Mouse (Mus musculus): ENCODE results near the gene Olfr1440. TPM values are rescaled to one million over a fixed set of nuclear protein-coding genes. Genes with fewer than 3 reads are reported as not detected.

Olfr1440 gene
- not detected for polyA plus RNA-seq (2021)

GRCm38 (mm10) chr19:12386979-12387378 lies at the start of gene Olfr1440:
Gene Olfr1440, plus strand, starts transcription at chr19:12387279.
- ATAC-seq (no peak), DNase-seq (ENCODE audit: low read depth, low spot score) (no peak)
- TF ChIP-seq CTCF (IDR thresholded peaks at IDR 0.05), result no peak
- no peaks in the 10 kb centered on the region for H3K27me3 ChIP-seq
- ChIA-PET POLR2A (no interaction called here), CTCF (interaction anchor here (1.1 kb wide), 1 partner anchor 281 kb away, joined by 3 read pairs; no protein-coding TSS in a partner anchor)
- in situ Hi-C loops (cut with MboI; ENCODE audit: low pct_unique_long_range_greater_than_20kb), result no loop called here

GRCm38 (mm10) chr19:12373004-12373403 lies 14.1 kb upstream of the Olfr1440 start:
- DNase-seq (ENCODE audit: low read depth, low spot score) (no peak), ATAC-seq (no peak)
- in situ Hi-C loops (cut with MboI; ENCODE audit: low pct_unique_long_range_greater_than_20kb), result no loop called here
- H3K27me3 ChIP-seq, result peaks cover 4% of the 10 kb centered on the region
- ChIA-PET CTCF (interaction anchor here (1.6 kb wide), 1 partner anchor 14 kb away, joined by 3 read pairs; no protein-coding TSS in a partner anchor), POLR2A (no interaction called here)
- no peak for TF ChIP-seq CTCF (IDR thresholded peaks at IDR 0.05)

- no peak for TF ChIP-seq CTCF (IDR thresholded peaks at IDR 0.05)
- POLR2A ChIA-PET, result no interaction called here
- in situ Hi-C loops (cut with MboI; ENCODE audit: low pct_unique_long_range_greater_than_20kb), result no loop called here
- H3K27me3 ChIP-seq, result peaks cover 4% of the 10 kb centered on the region
- DNase-seq (ENCODE audit: low read depth, low spot score), result no peak
- CTCF ChIA-PET, result no interaction called here
- no peak for ATAC-seq
Measured at GRCm38 (mm10) chr19:12374465-12375025, 12.5 kb upstream of the Olfr1440 start.

- ATAC-seq, result no peak
- CTCF ChIA-PET, result no interaction called here
- in situ Hi-C loops (cut with MboI; ENCODE audit: low pct_unique_long_range_greater_than_20kb), result no loop called here
Measured at GRCm38 (mm10) chr19:12413737-12414136, 26.7 kb downstream of the Olfr1440 start.

GRCm38 (mm10) chr19:12417361-12417760 lies 30.3 kb downstream of the Olfr1440 start, which contains the start of gene Olfr1441:
Gene Olfr1441, plus strand, starts transcription at chr19:12417433.
- no peak for TF ChIP-seq CTCF (IDR thresholded peaks at IDR 0.05)
- H3K27me3 ChIP-seq, result peaks cover 27% of the 10 kb centered on the region
- ATAC-seq, result no peak
- in situ Hi-C loops (cut with MboI; ENCODE audit: low pct_unique_long_range_greater_than_20kb), result no loop called here
- ChIA-PET POLR2A (no interaction called here), CTCF (interaction anchor here (1.2 kb wide), 1 partner anchor 12 kb away, joined by 4 read pairs; no protein-coding TSS in a partner anchor)
- no peak for DNase-seq (ENCODE audit: low read depth, low spot score)

More at GRCm38 (mm10) chr19:12413737-12414136, 26.7 kb downstream of the Olfr1440 start:
- no peak for TF ChIP-seq CTCF (IDR thresholded peaks at IDR 0.05)
- POLR2A ChIA-PET, result no interaction called here
- no peak for DNase-seq (ENCODE audit: low read depth, low spot score)
- H3K27me3 ChIP-seq, result peaks cover 28% of the 10 kb centered on the region

- TF ChIP-seq CTCF (IDR thresholded peaks at IDR 0.05), result no peak
- in situ Hi-C loops (cut with MboI; ENCODE audit: low pct_unique_long_range_greater_than_20kb), result no loop called here
- peaks cover 32% of the 10 kb centered on the region for H3K27me3 ChIP-seq
- ChIA-PET POLR2A (interaction anchor here (2.0 kb wide), 1 partner anchor 11 kb away, joined by 4 read pairs; no protein-coding TSS in a partner anchor), CTCF (interaction anchor here (1.5 kb wide), 1 partner anchor 100 kb away, joined by 3 read pairs; no protein-coding TSS in a partner anchor)
- no peak for ATAC-seq
- no peak for DNase-seq (ENCODE audit: low read depth, low spot score)
Measured at GRCm38 (mm10) chr19:12418312-12418711, 31.2 kb downstream of the Olfr1440 start.

GRCm38 (mm10) chr19:12420555-12420954 lies 33.5 kb downstream of the Olfr1440 start:
- ChIA-PET CTCF (interaction anchor here (1.1 to 1.6 kb wide), 2 partner anchors 10 to 81 kb away, joined by 3 to 5 read pairs; no protein-coding TSS in a partner anchor), POLR2A (no interaction called here)
- DNase-seq (ENCODE audit: low read depth, low spot score), result no peak
- ATAC-seq, result no peak
- no peak for TF ChIP-seq CTCF (IDR thresholded peaks at IDR 0.05)
- in situ Hi-C loops (cut with MboI; ENCODE audit: low pct_unique_long_range_greater_than_20kb), result loop anchor here (10.0 kb wide), 1 partner anchor 286 kb away; no protein-coding TSS in a partner anchor
- peaks cover 41% of the 10 kb centered on the region for H3K27me3 ChIP-seq

GRCm38 (mm10) chr19:12421680-12422079 lies 34.6 kb downstream of the Olfr1440 start:
- ATAC-seq (no peak), DNase-seq (ENCODE audit: low read depth, low spot score) (no peak)
- H3K27me3 ChIP-seq, result peaks cover 41% of the 10 kb centered on the region
- ChIA-PET CTCF (interaction anchor here (1.1 kb wide), 1 partner anchor 80 kb away, joined by 3 read pairs; no protein-coding TSS in a partner anchor), POLR2A (no interaction called here)
- in situ Hi-C loops (cut with MboI; ENCODE audit: low pct_unique_long_range_greater_than_20kb), result loop anchor here (10.0 kb wide), 1 partner anchor 287 kb away; no protein-coding TSS in a partner anchor
- peak; percentile 42 for TF ChIP-seq CTCF (IDR thresholded peaks at IDR 0.05)

GRCm38 (mm10) chr19:12427101-12427500 lies 40.0 kb downstream of the Olfr1440 start:
- in situ Hi-C loops (cut with MboI; ENCODE audit: low pct_unique_long_range_greater_than_20kb), result loop anchor here (10.0 to 25.0 kb wide), 2 partner anchors 292 to 1385 kb away; partner anchors contain the start of gene Olfr1499
- H3K27me3 ChIP-seq, result peaks cover 47% of the 10 kb centered on the region
- CTCF ChIA-PET, result interaction anchor here (1.1 kb wide), 1 partner anchor 11 kb away, joined by 3 read pairs; no protein-coding TSS in a partner anchor
- ATAC-seq, result no peak
- no peak for TF ChIP-seq CTCF (IDR thresholded peaks at IDR 0.05)
- DNase-seq (ENCODE audit: low read depth, low spot score), result no peak
- POLR2A ChIA-PET, result no interaction called here

- ATAC-seq, result no peak
- DNase-seq (ENCODE audit: low read depth, low spot score), result no peak
- no peak for TF ChIP-seq CTCF (IDR thresholded peaks at IDR 0.05)
- H3K27me3 ChIP-seq, result peaks cover 47% of the 10 kb centered on the region
- ChIA-PET POLR2A (no interaction called here), CTCF (no interaction called here)
- in situ Hi-C loops (cut with MboI; ENCODE audit: low pct_unique_long_range_greater_than_20kb), result loop anchor here (10.0 to 25.0 kb wide), 2 partner anchors 293 to 1385 kb away; partner anchors contain the start of gene Olfr1499
Measured at GRCm38 (mm10) chr19:12427605-12428004, 40.5 kb downstream of the Olfr1440 start, which contains the start of gene Pfpl. Gene Pfpl, plus strand, starts transcription at chr19:12427905.

GRCm38 (mm10) chr19:12433033-12433432 lies 46.0 kb downstream of the Olfr1440 start:
- ChIA-PET CTCF (interaction anchor here (0.8 to 5.9 kb wide), 9 partner anchors 11 to 160 kb away, joined by 3 to 44 read pairs (median 4); partner anchors contain the start of gene Dtx4), POLR2A (no interaction called here)
- TF ChIP-seq CTCF (IDR thresholded peaks at IDR 0.05), result peak; percentile 86
- ATAC-seq (peak; percentile 82), DNase-seq (ENCODE audit: low read depth, low spot score) (peak; percentile 12)
- peaks cover 25% of the 10 kb centered on the region for H3K27me3 ChIP-seq
- in situ Hi-C loops (cut with MboI; ENCODE audit: low pct_unique_long_range_greater_than_20kb), result loop anchor here (5.0 to 25.0 kb wide), 4 partner anchors 34 to 1379 kb away; partner anchors contain the start of genes Dtx4 and Olfr1499

All from Patski (cell line).